In the genomic region with DNA sequence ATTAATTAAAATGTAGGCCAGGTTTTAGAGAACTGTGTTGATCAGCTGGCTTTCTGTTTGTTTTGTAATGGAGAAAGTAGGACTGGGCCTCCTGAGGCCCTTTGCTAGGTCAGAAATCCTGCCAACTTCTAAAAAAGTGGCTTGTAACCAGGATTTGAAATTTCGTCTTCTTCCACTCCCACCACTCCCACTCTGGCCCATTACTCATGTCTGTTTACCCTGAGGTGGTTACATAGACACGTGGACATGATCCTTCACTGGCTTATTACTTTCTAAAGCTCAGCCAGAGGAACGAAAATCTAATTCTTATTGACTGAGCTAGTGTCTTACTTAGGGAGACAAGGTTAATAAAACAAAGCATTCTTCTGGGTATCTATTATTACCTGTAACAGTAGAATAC, we compare ENCODE assay signal across 18 mouse cellular contexts.
"Had no signal": no experiment of that assay in that cellular context is flagged by ENCODE, and none has a peak within 500 bp of the region (broad histone marks: within the 10 kb centered on the region; RNA-seq: fewer than 3 reads in every experiment).

No protein-coding gene starts in this region.

- ATAC-seq: intestine, embryonic 16.5 days; liver, embryonic 12.5 days; midbrain, embryonic 13.5 days had no signal

- H3K27me3 ChIP-seq: limb, embryonic 12.5 days; liver, embryonic 12.5 days; liver, embryonic 15.5 days; lung, embryonic 15.5 days; midbrain, embryonic 13.5 days had no signal

- H3K4me2 ChIP-seq: limb, embryonic 12.5 days; liver, embryonic 12.5 days; liver, embryonic 15.5 days; lung, embryonic 15.5 days; midbrain, embryonic 13.5 days had no signal

- DNase-seq: kidney, adult 8-10 months; kidney, postnatal 36 days; layer of hippocampus, postnatal 36 days; liver; lung, adult 18-20 months; lung, postnatal 10 days; lung, postnatal 36 days; thymus, adult 18-20 months; thymus, postnatal 36 days had no signal

- H3K27ac ChIP-seq: left cerebral cortex, adult 2 months; limb, embryonic 12.5 days; liver, embryonic 12.5 days; liver, embryonic 15.5 days; lung, embryonic 15.5 days; midbrain, embryonic 10.5 days; midbrain, embryonic 13.5 days had no signal

- H3K9me3 ChIP-seq: limb, embryonic 12.5 days; liver, embryonic 12.5 days; liver, embryonic 15.5 days; lung, embryonic 15.5 days; megakaryocyte, embryonic 14.5 days; midbrain, embryonic 10.5 days; midbrain, embryonic 13.5 days had no signal

- H3K36me3 ChIP-seq: limb, embryonic 12.5 days; liver, embryonic 12.5 days; liver, embryonic 15.5 days; lung, embryonic 15.5 days; midbrain, embryonic 10.5 days; midbrain, embryonic 13.5 days had no signal

- H3K9ac ChIP-seq: limb, embryonic 12.5 days; liver, embryonic 12.5 days; liver, embryonic 15.5 days; lung, embryonic 15.5 days; midbrain, embryonic 13.5 days had no signal

- H3K4me3 ChIP-seq: left cerebral cortex, adult 2 months; limb, embryonic 12.5 days; liver, embryonic 12.5 days; liver, embryonic 15.5 days; lung, embryonic 15.5 days; megakaryocyte, embryonic 14.5 days; midbrain, embryonic 10.5 days; midbrain, embryonic 13.5 days had no signal

- H3K4me1 ChIP-seq: limb, embryonic 12.5 days; liver, embryonic 12.5 days; liver, embryonic 15.5 days; lung, embryonic 15.5 days; megakaryocyte, embryonic 14.5 days; midbrain, embryonic 10.5 days; midbrain, embryonic 13.5 days had no signal
